Mouse (Mus musculus): ENCODE data around the gene Gm19345. TPM values are rescaled to one million over a fixed set of nuclear protein-coding genes. Genes with fewer than 3 reads are reported as not detected.
A peak's percentile ranks its signal among the peaks of the same experiment; 100 is the strongest.

Gm19345 gene
- polyA plus RNA-seq (2021) = 0.10 TPM

GRCm38 (mm10) chr7:19851858-19852570, at the start of gene Gm19345:
Gene Gm19345, plus strand, starts transcription at chr7:19852003.
- ATAC-seq (no peak), DNase-seq (ENCODE audit: low read depth, low spot score) (no peak)
- in situ Hi-C loops (cut with MboI; ENCODE audit: low pct_unique_long_range_greater_than_20kb) = no loop called here
- H3K27me3 ChIP-seq = peaks cover 23% of the 10 kb centered on the region
- ChIA-PET POLR2A (no interaction called here), CTCF (interaction anchor here (1.0 to 3.3 kb wide), 4 partner anchors 48 to 55 kb away, joined by 4 to 24 read pairs (median 10); partner anchors contain the start of gene Cblc)
- TF ChIP-seq CTCF (IDR thresholded peaks at IDR 0.05) = no peak

DNA sequence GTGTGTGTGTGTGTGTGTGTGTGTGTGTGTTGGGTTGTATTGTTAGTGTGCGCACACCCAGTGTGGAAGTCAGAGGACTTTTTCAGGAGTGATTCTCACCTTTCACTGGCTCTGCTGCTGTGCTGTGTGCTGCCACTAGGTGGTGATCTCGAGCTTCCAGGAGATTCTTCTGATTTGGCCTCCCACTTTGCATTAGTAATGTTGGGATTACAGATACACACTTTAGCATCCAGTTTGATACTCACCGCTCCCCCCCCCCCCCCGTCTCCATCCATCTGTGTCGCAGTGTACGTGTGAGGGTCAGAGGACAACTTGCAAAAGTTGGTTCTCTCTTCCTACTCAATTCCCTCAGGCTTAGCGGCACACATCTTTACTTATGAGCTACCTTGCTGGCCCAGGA, 48.8 kb upstream of the Gm19345 start:
- peak; percentile 89 for TF ChIP-seq CTCF (IDR thresholded peaks at IDR 0.05)
- H3K27me3 ChIP-seq = no peaks in the 10 kb centered on the region
- no peak for DNase-seq (ENCODE audit: low read depth, low spot score)
- in situ Hi-C loops (cut with MboI; ENCODE audit: low pct_unique_long_range_greater_than_20kb) = loop anchor here (5.0 kb wide), 2 partner anchors 39 to 69 kb away; no protein-coding TSS in a partner anchor
- peak; percentile 47 for ATAC-seq
- ChIA-PET POLR2A (interaction anchor here (0.7 to 3.0 kb wide), 6 partner anchors 11 to 46 kb away, joined by 3 to 9 read pairs (median 4); no protein-coding TSS in a partner anchor), CTCF (interaction anchor here (0.7 to 4.5 kb wide), 13 partner anchors 10 to 155 kb away, joined by 4 to 78 read pairs (median 8); no protein-coding TSS in a partner anchor)

- CTCF ChIA-PET = interaction anchor here (1.1 to 1.6 kb wide), 5 partner anchors 15 to 65 kb away, joined by 3 to 5 read pairs (median 3); no protein-coding TSS in a partner anchor
- no peaks in the 10 kb centered on the region for H3K27me3 ChIP-seq
- POLR2A ChIA-PET = interaction anchor here (0.8 to 2.1 kb wide), 2 partner anchors 9 to 15 kb away, joined by 3 to 6 read pairs; no protein-coding TSS in a partner anchor
- in situ Hi-C loops (cut with MboI; ENCODE audit: low pct_unique_long_range_greater_than_20kb) = no loop called here
- DNase-seq (ENCODE audit: low read depth, low spot score) (no peak), ATAC-seq (no peak)
- no peak for TF ChIP-seq CTCF (IDR thresholded peaks at IDR 0.05)
Measured at GRCm38 (mm10) chr7:19806356-19806969, 45.3 kb upstream of the Gm19345 start.

DNA sequence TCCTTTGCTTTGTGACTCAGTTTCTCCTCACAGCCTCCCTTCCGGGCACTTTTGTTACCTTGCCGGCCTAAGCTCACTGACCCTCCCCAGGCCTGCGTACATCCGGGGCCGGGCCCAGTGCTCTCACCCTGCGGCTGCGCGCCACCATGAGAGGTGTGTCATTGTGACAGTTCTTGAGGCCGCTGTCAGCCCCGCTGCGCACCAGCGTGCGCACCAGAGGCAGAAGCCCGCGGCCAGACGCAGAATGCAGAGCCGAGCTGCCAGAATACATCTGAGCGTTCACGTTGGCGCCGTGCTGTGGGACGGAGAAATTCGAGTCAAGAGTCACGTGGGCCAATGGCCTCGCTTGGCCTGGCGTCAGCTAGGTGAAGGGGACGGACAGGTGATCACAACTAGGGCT, 42.4 kb upstream of the Gm19345 start:
- DNase-seq (ENCODE audit: low read depth, low spot score) (no peak), ATAC-seq (no peak)
- no peaks in the 10 kb centered on the region for H3K27me3 ChIP-seq
- ChIA-PET CTCF (no interaction called here), POLR2A (interaction anchor here (0.6 to 1.0 kb wide), 2 partner anchors 12 to 87 kb away, joined by 3 read pairs; no protein-coding TSS in a partner anchor)
- in situ Hi-C loops (cut with MboI; ENCODE audit: low pct_unique_long_range_greater_than_20kb) = no loop called here
- no peak for TF ChIP-seq CTCF (IDR thresholded peaks at IDR 0.05)

DNA sequence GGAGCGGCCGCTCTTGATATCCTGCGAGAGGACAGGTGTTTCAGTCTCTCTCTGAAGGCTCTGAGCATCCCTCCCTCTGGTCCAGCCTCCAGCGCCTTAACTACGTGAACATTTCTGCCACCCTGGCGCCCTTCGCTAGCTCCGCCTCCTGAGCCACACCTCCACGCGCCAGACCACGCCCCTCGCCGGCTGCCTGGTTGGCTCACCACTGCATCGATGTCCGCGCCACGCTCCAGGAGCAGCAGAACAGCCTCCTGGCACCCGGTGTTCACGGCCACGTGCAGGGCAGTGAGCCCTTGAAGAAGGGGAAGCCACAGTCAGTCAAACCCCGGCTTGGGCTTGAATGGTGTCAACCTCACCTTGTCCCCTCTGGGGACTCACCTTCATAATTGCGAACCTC, 40.7 kb upstream of the Gm19345 start:
- CTCF ChIA-PET = interaction anchor here (10.2 kb wide), 1 partner anchor 9 kb away, joined by 78 read pairs; no protein-coding TSS in a partner anchor

DNA sequence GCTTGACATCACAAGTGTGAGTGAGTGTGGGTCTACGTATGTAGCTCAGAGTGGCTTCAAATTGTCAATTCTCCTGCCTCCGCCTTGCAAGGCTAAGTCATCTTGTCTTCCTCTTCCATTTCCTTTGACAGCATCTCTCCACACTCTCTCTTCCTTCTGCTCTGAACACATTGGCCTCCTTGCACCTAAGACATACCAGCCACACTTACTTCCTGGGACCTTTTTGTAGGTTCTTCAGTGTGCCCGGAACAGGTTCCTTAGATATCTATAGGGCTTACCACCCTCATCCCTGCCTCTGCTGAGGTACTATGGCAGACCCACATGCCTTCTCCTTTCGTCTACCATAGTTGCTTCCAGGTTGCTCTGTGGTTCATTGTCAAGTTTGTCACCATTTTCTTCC, 38.6 kb upstream of the Gm19345 start:
- no peak for DNase-seq (ENCODE audit: low read depth, low spot score)
- H3K27me3 ChIP-seq = no peaks in the 10 kb centered on the region
- no peak for TF ChIP-seq CTCF (IDR thresholded peaks at IDR 0.05)
- CTCF ChIA-PET = interaction anchor here (2.8 to 10.2 kb wide), 2 partner anchors 11 to 17 kb away, joined by 9 to 78 read pairs; partner anchors contain the start of gene Cblc
- ATAC-seq = no peak
- in situ Hi-C loops (cut with MboI; ENCODE audit: low pct_unique_long_range_greater_than_20kb) = no loop called here
- POLR2A ChIA-PET = no interaction called here

More for the DNA sequence above, 40.7 kb upstream of the Gm19345 start:
- POLR2A ChIA-PET = interaction anchor here (0.7 kb wide), 1 partner anchor 11 kb away, joined by 3 read pairs; the partner anchor contains the start of gene Bcl3
- no peak for TF ChIP-seq CTCF (IDR thresholded peaks at IDR 0.05)
- no peak for ATAC-seq
- H3K27me3 ChIP-seq = no peaks in the 10 kb centered on the region
- no peak for DNase-seq (ENCODE audit: low read depth, low spot score)
- in situ Hi-C loops (cut with MboI; ENCODE audit: low pct_unique_long_range_greater_than_20kb) = no loop called here

DNA sequence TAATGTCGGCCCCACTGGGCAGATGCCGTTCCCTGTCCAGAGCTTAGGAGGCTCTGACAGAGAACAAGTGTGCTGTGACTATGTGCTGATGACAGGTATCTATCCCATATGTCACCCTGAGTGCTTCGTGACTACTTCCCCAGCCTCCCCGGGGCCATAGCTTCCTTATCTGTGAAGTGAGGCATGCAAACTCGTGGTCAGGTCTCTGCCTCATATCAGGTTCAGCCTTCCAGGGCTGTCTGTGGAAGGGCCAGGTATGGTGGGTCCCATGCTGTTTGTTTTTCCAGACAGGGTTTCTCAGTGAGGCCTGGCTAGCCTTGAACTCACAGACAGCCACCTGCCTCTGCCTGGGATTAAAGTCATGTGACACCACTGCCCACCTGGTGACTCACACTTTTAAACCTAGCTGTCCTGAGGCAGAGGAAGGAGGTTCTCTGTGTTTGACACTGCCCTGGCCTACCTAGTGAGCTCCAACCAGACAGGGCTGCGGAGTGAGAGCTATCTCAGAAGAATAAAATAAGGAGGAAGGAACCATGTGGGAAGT, 38.2 kb upstream of the Gm19345 start:
- in situ Hi-C loops (cut with MboI; ENCODE audit: low pct_unique_long_range_greater_than_20kb) = no loop called here
- H3K27me3 ChIP-seq = no peaks in the 10 kb centered on the region
- no peak for ATAC-seq
- ChIA-PET POLR2A (interaction anchor here (1.5 kb wide), 1 partner anchor 10 kb away, joined by 4 read pairs; no protein-coding TSS in a partner anchor), CTCF (interaction anchor here (2.5 to 10.2 kb wide), 3 partner anchors 11 to 36 kb away, joined by 6 to 78 read pairs (median 9); partner anchors contain the start of gene Cblc)
- TF ChIP-seq CTCF (IDR thresholded peaks at IDR 0.05) = no peak
- no peak for DNase-seq (ENCODE audit: low read depth, low spot score)

DNA sequence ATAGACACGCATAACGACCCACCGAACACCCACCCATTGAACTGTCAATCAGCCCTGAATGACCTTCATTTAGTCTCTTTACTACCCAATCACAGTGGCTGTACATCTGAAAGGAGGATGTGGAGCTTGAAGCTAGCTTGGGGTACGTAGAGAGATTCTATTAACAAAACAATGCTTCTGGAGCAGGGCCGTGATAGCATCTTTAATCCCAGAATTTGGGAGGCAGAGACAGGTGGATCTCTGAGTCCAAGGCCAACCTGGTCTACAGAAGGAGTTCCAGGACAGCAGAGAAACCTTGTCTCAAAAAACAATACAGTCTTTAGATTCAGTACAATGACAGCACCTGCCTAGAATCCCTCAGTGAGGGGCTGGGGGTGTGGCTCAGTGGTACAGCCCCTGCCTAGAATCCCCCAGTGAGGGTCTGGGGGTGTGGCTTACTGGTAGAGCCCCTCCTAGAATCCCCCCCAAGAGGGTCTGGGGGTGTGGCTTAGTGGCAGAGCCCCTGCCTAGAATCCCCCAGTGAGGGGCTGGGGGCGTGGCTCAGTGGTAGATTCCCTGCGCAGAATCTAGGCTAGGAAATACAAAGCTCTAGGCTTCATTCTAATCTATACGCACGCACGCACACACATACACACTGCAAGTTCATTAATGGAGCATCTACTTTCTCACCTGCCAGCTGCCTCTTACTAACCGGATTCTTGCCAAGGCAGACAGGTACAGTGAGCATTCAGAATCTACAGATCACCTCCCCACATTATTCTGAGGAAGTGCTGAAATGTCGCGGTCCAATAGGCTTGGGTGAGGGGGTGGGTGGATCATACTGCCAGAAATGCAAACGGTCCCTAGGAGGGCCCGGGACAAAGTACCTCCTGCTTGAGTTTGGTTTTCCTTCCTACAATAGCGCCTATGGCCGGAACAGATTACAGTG, 36.2 kb upstream of the Gm19345 start:
- CTCF ChIA-PET = interaction anchor here (1.0 to 10.2 kb wide), 4 partner anchors 13 to 34 kb away, joined by 3 to 78 read pairs (median 6); no protein-coding TSS in a partner anchor
- TF ChIP-seq CTCF (IDR thresholded peaks at IDR 0.05) = no peak
- POLR2A ChIA-PET = interaction anchor here (1.0 to 1.8 kb wide), 5 partner anchors 8 to 29 kb away, joined by 3 to 9 read pairs (median 4); no protein-coding TSS in a partner anchor
- no peaks in the 10 kb centered on the region for H3K27me3 ChIP-seq
- DNase-seq (ENCODE audit: low read depth, low spot score) (no peak), ATAC-seq (no peak)
- in situ Hi-C loops (cut with MboI; ENCODE audit: low pct_unique_long_range_greater_than_20kb) = no loop called here

DNA sequence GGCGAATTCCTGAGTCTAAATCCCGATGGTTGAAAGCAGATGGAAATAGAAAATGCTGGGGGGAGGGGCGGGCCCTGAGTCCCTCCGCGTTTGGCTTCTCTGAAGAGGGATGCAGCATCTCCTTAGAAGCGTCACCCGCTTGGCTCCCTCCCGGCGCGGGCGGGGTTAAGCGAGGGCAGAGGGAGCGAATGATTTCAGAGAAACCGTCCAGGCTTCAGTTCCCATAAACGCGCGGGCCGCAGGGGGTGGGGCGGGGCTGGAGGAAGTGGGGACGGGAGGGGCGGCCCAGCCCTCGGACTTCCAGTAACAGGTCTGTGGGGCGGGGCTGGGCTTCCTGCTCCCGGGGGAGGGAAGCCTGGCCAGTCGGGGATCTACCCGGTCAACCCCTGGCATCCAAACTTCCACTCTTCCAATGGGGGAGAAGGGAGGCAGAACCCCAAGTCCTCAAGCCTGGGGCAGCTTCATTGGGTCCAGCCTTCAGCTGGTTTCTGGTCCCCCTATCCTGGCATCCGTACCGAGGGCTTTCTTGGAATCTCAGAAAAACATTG, 35.5 kb upstream of the Gm19345 start:
- TF ChIP-seq CTCF (IDR thresholded peaks at IDR 0.05) = no peak
- no peaks in the 10 kb centered on the region for H3K27me3 ChIP-seq
- ATAC-seq (peak; percentile 80), DNase-seq (ENCODE audit: low read depth, low spot score) (no peak)
- in situ Hi-C loops (cut with MboI; ENCODE audit: low pct_unique_long_range_greater_than_20kb) = no loop called here
- ChIA-PET CTCF (interaction anchor here (10.2 kb wide), 1 partner anchor 14 kb away, joined by 78 read pairs; no protein-coding TSS in a partner anchor), POLR2A (interaction anchor here (1.0 to 1.7 kb wide), 3 partner anchors 10 to 24 kb away, joined by 4 to 6 read pairs (median 4); no protein-coding TSS in a partner anchor)
